Mouse (Mus musculus): ENCODE data around the gene Arrdc2. TPM values are rescaled to one million over a fixed set of nuclear protein-coding genes. Genes with fewer than 3 reads are reported as not detected.

The Arrdc2 gene
- polyA plus RNA-seq, 1 experiment = 50.3 TPM

GRCm38 (mm10) chr8:70874441-70874840 is 34.9 kb upstream of the Arrdc2 start:
- no peak for DNase-seq
- WGBS = 92% methylated on average over 13 of the region's 13 CpGs
- 0 out of 2 replicates have a peak, but pooled peaks cover 2% of the 10 kb centered on the region for H3K4me1 ChIP-seq (ENCODE audit: control insufficient read depth, insufficient read depth, low read length)
- no peak overlapping the region for H3K4me3 ChIP-seq (replicated peaks; ENCODE audit: extremely low read depth, low read depth, low read length)
- no peak for TF ChIP-seq POLR2A (IDR thresholded peaks at IDR 0.05; ENCODE audit: borderline replicate concordance, extremely low read depth, low read depth, low read length)

- DNase-seq = peak; percentile 97
- 0 out of 2 replicates have a peak, but pooled peaks cover 4% of the 10 kb centered on the region for H3K4me1 ChIP-seq (ENCODE audit: control insufficient read depth, insufficient read depth, low read length)
- WGBS = 1% methylated on average over 46 of the region's 46 CpGs
- H3K4me3 ChIP-seq (replicated peaks; ENCODE audit: extremely low read depth, low read depth, low read length) = peak within 1 kb of the TSS; percentile 71
- TF ChIP-seq CTCF (IDR thresholded peaks at IDR 0.05; ENCODE audit: insufficient read depth, low read length) (peak; percentile 57), POLR2A (IDR thresholded peaks at IDR 0.05; ENCODE audit: borderline replicate concordance, extremely low read depth, low read depth, low read length) (peak; percentile 79; the same call in 1 of the 2 replicates)
Observed at GRCm38 (mm10) chr8:70873364-70873985, 34.0 kb upstream of the Arrdc2 start, which contains the start of gene Ccdc124. TSS of gene Ccdc124 (minus strand) at chr8:70873935.

GRCm38 (mm10) chr8:70872643-70873363 is 33.3 kb upstream of the Arrdc2 start:
- WGBS = under 1% methylated on average over 31 of the region's 31 CpGs
- TF ChIP-seq POLR2A (IDR thresholded peaks at IDR 0.05; ENCODE audit: borderline replicate concordance, extremely low read depth, low read depth, low read length) = no peak
- no peak for TF ChIP-seq CTCF (IDR thresholded peaks at IDR 0.05; ENCODE audit: insufficient read depth, low read length)
- peak overlapping the region; percentile 71 for H3K4me3 ChIP-seq (replicated peaks; ENCODE audit: extremely low read depth, low read depth, low read length)
- DNase-seq = no peak
- 0 out of 2 replicates have a peak, but pooled peaks cover 4% of the 10 kb centered on the region for H3K4me1 ChIP-seq (ENCODE audit: control insufficient read depth, insufficient read depth, low read length)

- 80% methylated on average over 5 of the region's 5 CpGs for WGBS
Observed at GRCm38 (mm10) chr8:70871195-70871807, 31.8 kb upstream of the Arrdc2 start.

GRCm38 (mm10) chr8:70869601-70870041 is 30.1 kb upstream of the Arrdc2 start:
- DNase-seq = peak; percentile 74
- Histone ChIP-seq H3K4me3 (replicated peaks; ENCODE audit: extremely low read depth, low read depth, low read length) (no peak overlapping the region), H3K4me1 (ENCODE audit: control insufficient read depth, insufficient read depth, low read length) (peaks cover 12% of the 10 kb centered on the region)
- TF ChIP-seq CTCF (IDR thresholded peaks at IDR 0.05; ENCODE audit: insufficient read depth, low read length) (peak; percentile 97), POLR2A (IDR thresholded peaks at IDR 0.05; ENCODE audit: borderline replicate concordance, extremely low read depth, low read depth, low read length) (no peak)
- WGBS = 44% methylated on average over 16 of the region's 16 CpGs

More at GRCm38 (mm10) chr8:70871195-70871807, 31.8 kb upstream of the Arrdc2 start:
- 0 out of 2 replicates have a peak, but pooled peaks cover 4% of the 10 kb centered on the region for H3K4me1 ChIP-seq (ENCODE audit: control insufficient read depth, insufficient read depth, low read length)
- DNase-seq = no peak
- no peak overlapping the region for H3K4me3 ChIP-seq (replicated peaks; ENCODE audit: extremely low read depth, low read depth, low read length)
- TF ChIP-seq CTCF (IDR thresholded peaks at IDR 0.05; ENCODE audit: insufficient read depth, low read length) (no peak), POLR2A (IDR thresholded peaks at IDR 0.05; ENCODE audit: borderline replicate concordance, extremely low read depth, low read depth, low read length) (no peak)

GRCm38 (mm10) chr8:70869199-70869571 is 29.7 kb upstream of the Arrdc2 start:
- H3K4me1 ChIP-seq (ENCODE audit: control insufficient read depth, insufficient read depth, low read length) = peaks cover 14% of the 10 kb centered on the region
- DNase-seq = no peak
- 46% methylated on average over 5 of the region's 5 CpGs for WGBS
- no peak overlapping the region for H3K4me3 ChIP-seq (replicated peaks; ENCODE audit: extremely low read depth, low read depth, low read length)
- TF ChIP-seq POLR2A (IDR thresholded peaks at IDR 0.05; ENCODE audit: borderline replicate concordance, extremely low read depth, low read depth, low read length) (no peak), CTCF (IDR thresholded peaks at IDR 0.05; ENCODE audit: insufficient read depth, low read length) (no peak)

GRCm38 (mm10) chr8:70868559-70869198 is 29.2 kb upstream of the Arrdc2 start:
- TF ChIP-seq CTCF (IDR thresholded peaks at IDR 0.05; ENCODE audit: insufficient read depth, low read length) = no peak
- TF ChIP-seq POLR2A (IDR thresholded peaks at IDR 0.05; ENCODE audit: borderline replicate concordance, extremely low read depth, low read depth, low read length) = no peak
- peak; percentile 46 for DNase-seq
- Histone ChIP-seq H3K4me1 (ENCODE audit: control insufficient read depth, insufficient read depth, low read length) (peaks cover 14% of the 10 kb centered on the region), H3K4me3 (replicated peaks; ENCODE audit: extremely low read depth, low read depth, low read length) (no peak overlapping the region)
- 42% methylated on average over 40 of the region's 40 CpGs for WGBS

- Histone ChIP-seq H3K4me1 (ENCODE audit: control insufficient read depth, insufficient read depth, low read length) (peaks cover 18% of the 10 kb centered on the region), H3K4me3 (replicated peaks; ENCODE audit: extremely low read depth, low read depth, low read length) (no peak overlapping the region)
- TF ChIP-seq POLR2A (IDR thresholded peaks at IDR 0.05; ENCODE audit: borderline replicate concordance, extremely low read depth, low read depth, low read length) (no peak), CTCF (IDR thresholded peaks at IDR 0.05; ENCODE audit: insufficient read depth, low read length) (no peak)
- WGBS = 86% methylated on average over 7 of the region's 7 CpGs
- DNase-seq = no peak
Observed at GRCm38 (mm10) chr8:70866566-70866965, 27.0 kb upstream of the Arrdc2 start.

GRCm38 (mm10) chr8:70866001-70866520 is 26.5 kb upstream of the Arrdc2 start:
- WGBS = 7% methylated on average over 12 of the region's 12 CpGs
- DNase-seq = no peak
- TF ChIP-seq CTCF (IDR thresholded peaks at IDR 0.05; ENCODE audit: insufficient read depth, low read length) = no peak
- no peak for TF ChIP-seq POLR2A (IDR thresholded peaks at IDR 0.05; ENCODE audit: borderline replicate concordance, extremely low read depth, low read depth, low read length)
- Histone ChIP-seq H3K4me3 (replicated peaks; ENCODE audit: extremely low read depth, low read depth, low read length) (peak overlapping the region; percentile 33), H3K4me1 (ENCODE audit: control insufficient read depth, insufficient read depth, low read length) (peaks cover 18% of the 10 kb centered on the region)
